Mouse (Mus musculus): Measurements from ENCODE around the gene Rufy3. TPM values are rescaled to one million over a fixed set of nuclear protein-coding genes. Genes with fewer than 3 reads are reported as not detected.
A peak's percentile ranks its signal among the peaks of the same experiment; 100 is the strongest.

The Rufy3 gene
- polyA plus RNA-seq, 1 experiment = 0.07 TPM

GRCm38 (mm10) chr5:88553271-88554085, 11.4 kb upstream of the Rufy3 start:
- TF ChIP-seq GATA1 (IDR thresholded peaks at IDR 0.05; ENCODE audit: low read length) (no peak), TAL1 (IDR thresholded peaks at IDR 0.05; ENCODE audit: low read length) (no peak)
- Histone ChIP-seq H3K4me3 (replicated peaks) (peak overlapping the region; percentile 74), H3K36me3 (ENCODE audit: control insufficient read depth) (peaks cover 14% of the 10 kb centered on the region), H3K9me3 (ENCODE audit: control insufficient read depth, low read length) (no peaks in the 10 kb centered on the region), H3K4me1 (ENCODE audit: control insufficient read depth) (peaks cover 30% of the 10 kb centered on the region), H3K27me3 (ENCODE audit: control insufficient read depth) (no peaks in the 10 kb centered on the region)

- Histone ChIP-seq H3K36me3 (ENCODE audit: control insufficient read depth) (peaks cover 14% of the 10 kb centered on the region), H3K4me3 (replicated peaks) (peak within 1 kb of the TSS; percentile 74), H3K4me1 (ENCODE audit: control insufficient read depth) (peaks cover 30% of the 10 kb centered on the region), H3K9me3 (ENCODE audit: control insufficient read depth, low read length) (no peaks in the 10 kb centered on the region), H3K27me3 (ENCODE audit: control insufficient read depth) (no peaks in the 10 kb centered on the region)
- 0 out of 2 replicates have a peak, but pooled peaks have one; percentile 6 for TF ChIP-seq GATA1 (IDR thresholded peaks at IDR 0.05; ENCODE audit: low read length)
- no peak for TF ChIP-seq TAL1 (IDR thresholded peaks at IDR 0.05; ENCODE audit: low read length)
Observed at GRCm38 (mm10) chr5:88554086-88554886, 10.6 kb upstream of the Rufy3 start, which contains the start of gene Utp3. Utp3 (plus strand) TSS chr5:88554462.

GRCm38 (mm10) chr5:88558991-88559390, 5.8 kb upstream of the Rufy3 start:
- Histone ChIP-seq H3K4me3 (replicated peaks) (no peak overlapping the region), H3K9me3 (ENCODE audit: control insufficient read depth, low read length) (no peaks in the 10 kb centered on the region), H3K27me3 (ENCODE audit: control insufficient read depth) (peaks cover 16% of the 10 kb centered on the region), H3K4me1 (ENCODE audit: control insufficient read depth) (peaks cover 23% of the 10 kb centered on the region), H3K36me3 (ENCODE audit: control insufficient read depth) (peaks cover 14% of the 10 kb centered on the region)
- TF ChIP-seq TAL1 (IDR thresholded peaks at IDR 0.05; ENCODE audit: low read length) (no peak), GATA1 (IDR thresholded peaks at IDR 0.05; ENCODE audit: low read length) (no peak)

- Histone ChIP-seq H3K27me3 (ENCODE audit: control insufficient read depth) (peaks cover 38% of the 10 kb centered on the region), H3K4me3 (replicated peaks) (no peak overlapping the region), H3K4me1 (ENCODE audit: control insufficient read depth) (peaks cover 28% of the 10 kb centered on the region), H3K9me3 (ENCODE audit: control insufficient read depth, low read length) (no peaks in the 10 kb centered on the region), H3K36me3 (ENCODE audit: control insufficient read depth) (peaks cover 6% of the 10 kb centered on the region)
- TF ChIP-seq TAL1 (IDR thresholded peaks at IDR 0.05; ENCODE audit: low read length) = no peak
- TF ChIP-seq GATA1 (IDR thresholded peaks at IDR 0.05; ENCODE audit: low read length) = no peak
Observed at GRCm38 (mm10) chr5:88561080-88561814, 3.6 kb upstream of the Rufy3 start.

GRCm38 (mm10) chr5:88562863-88563780, 1.7 kb upstream of the Rufy3 start:
- H3K36me3 ChIP-seq (ENCODE audit: control insufficient read depth) = no peaks in the 10 kb centered on the region
- no peak for TF ChIP-seq TAL1 (IDR thresholded peaks at IDR 0.05; ENCODE audit: low read length)
- no peak for TF ChIP-seq GATA1 (IDR thresholded peaks at IDR 0.05; ENCODE audit: low read length)
- H3K27me3 ChIP-seq (ENCODE audit: control insufficient read depth) = peaks cover 52% of the 10 kb centered on the region
- no peak overlapping the region for H3K4me3 ChIP-seq (replicated peaks)
- peaks cover 27% of the 10 kb centered on the region for H3K4me1 ChIP-seq (ENCODE audit: control insufficient read depth)
- H3K9me3 ChIP-seq (ENCODE audit: control insufficient read depth, low read length) = no peaks in the 10 kb centered on the region

- H3K27me3 ChIP-seq (ENCODE audit: control insufficient read depth) = peaks cover 53% of the 10 kb centered on the region
- peaks cover 27% of the 10 kb centered on the region for H3K4me1 ChIP-seq (ENCODE audit: control insufficient read depth)
- TF ChIP-seq GATA1 (IDR thresholded peaks at IDR 0.05; ENCODE audit: low read length) (no peak), TAL1 (IDR thresholded peaks at IDR 0.05; ENCODE audit: low read length) (no peak)
- peak overlapping the region; percentile 80 for H3K4me3 ChIP-seq (replicated peaks)
- H3K9me3 ChIP-seq (ENCODE audit: control insufficient read depth, low read length) = no peaks in the 10 kb centered on the region
- no peaks in the 10 kb centered on the region; the same call in 1 of the 2 replicates for H3K36me3 ChIP-seq (ENCODE audit: control insufficient read depth)
Observed at GRCm38 (mm10) chr5:88565148-88566033, 551 bp downstream of the Rufy3 start.

GRCm38 (mm10) chr5:88566034-88566841, 1.4 kb downstream of the Rufy3 start:
- Histone ChIP-seq H3K9me3 (ENCODE audit: control insufficient read depth, low read length) (no peaks in the 10 kb centered on the region), H3K4me3 (replicated peaks) (peak overlapping the region; percentile 80), H3K27me3 (ENCODE audit: control insufficient read depth) (peaks cover 53% of the 10 kb centered on the region), H3K36me3 (ENCODE audit: control insufficient read depth) (no peaks in the 10 kb centered on the region; the same call in 1 of the 2 replicates), H3K4me1 (ENCODE audit: control insufficient read depth) (peaks cover 27% of the 10 kb centered on the region)
- no peak for TF ChIP-seq GATA1 (IDR thresholded peaks at IDR 0.05; ENCODE audit: low read length)
- no peak for TF ChIP-seq TAL1 (IDR thresholded peaks at IDR 0.05; ENCODE audit: low read length)

Data from erythroblast, embryonic 14.5 days (primary cell).